Mouse (Mus musculus): ENCODE data around the gene Casp7. TPM values are rescaled to one million over a fixed set of nuclear protein-coding genes. Genes with fewer than 3 reads are reported as not detected.
"Not testable (repeated sequence)": the region's sequence is repeated elsewhere in the genome, so short reads cannot be mapped to it uniquely, and the experiment has no call there.

Casp7 gene
- total RNA-seq, 2 experiments from 2014 or later: 14.0 to 15.4 TPM

GRCm38 (mm10) chr19:56381407-56381806, 15.5 kb upstream of the Casp7 start:
- no peak for DNase-seq
- intact Hi-C loops (cut with DNase I): no loop called here

GRCm38 (mm10) chr19:56385546-56385945, 11.4 kb upstream of the Casp7 start:
- intact Hi-C loops (cut with DNase I): no loop called here

GRCm38 (mm10) chr19:56386095-56386494, 10.8 kb upstream of the Casp7 start:
- DNase-seq: no peak
- intact Hi-C loops (cut with DNase I): no loop called here

More at GRCm38 (mm10) chr19:56385546-56385945, 11.4 kb upstream of the Casp7 start:
- DNase-seq: no peak

- intact Hi-C loops (cut with DNase I): no loop called here
- DNase-seq: no peak
Measured at GRCm38 (mm10) chr19:56387726-56388302, 9.1 kb upstream of the Casp7 start.

- intact Hi-C loops (cut with DNase I): no loop called here
Measured at GRCm38 (mm10) chr19:56389176-56389575, 7.8 kb upstream of the Casp7 start.

GRCm38 (mm10) chr19:56389879-56390278, 7.0 kb upstream of the Casp7 start, which contains the start of gene Nrap:
Nrap (minus strand) TSS chr19:56390037.
- DNase-seq: no peak
- intact Hi-C loops (cut with DNase I): no loop called here

More at GRCm38 (mm10) chr19:56389176-56389575, 7.8 kb upstream of the Casp7 start:
- no peak for DNase-seq

GRCm38 (mm10) chr19:56391307-56392046, 5.5 kb upstream of the Casp7 start:
- DNase-seq: no peak
- intact Hi-C loops (cut with DNase I): no loop called here

GRCm38 (mm10) chr19:56393311-56393866, 3.5 kb upstream of the Casp7 start:
- intact Hi-C loops (cut with DNase I): no loop called here

GRCm38 (mm10) chr19:56395183-56395935, 1.6 kb upstream of the Casp7 start:
- DNase-seq: no peak
- intact Hi-C loops (cut with DNase I): no loop called here

More at GRCm38 (mm10) chr19:56393311-56393866, 3.5 kb upstream of the Casp7 start:
- DNase-seq: no peak

- intact Hi-C loops (cut with DNase I): no loop called here
- DNase-seq: no peak
Measured at GRCm38 (mm10) chr19:56396227-56396626, 702 bp upstream of the Casp7 start.

GRCm38 (mm10) chr19:56397663-56398527, 966 bp downstream of the Casp7 start:
- DNase-seq: no peak
- intact Hi-C loops (cut with DNase I): no loop called here

GRCm38 (mm10) chr19:56398528-56398795, 1.5 kb downstream of the Casp7 start:
- intact Hi-C loops (cut with DNase I): no loop called here

GRCm38 (mm10) chr19:56400200-56400599, 3.3 kb downstream of the Casp7 start:
- intact Hi-C loops (cut with DNase I): no loop called here
- peak; percentile 42 for DNase-seq

More at GRCm38 (mm10) chr19:56398528-56398795, 1.5 kb downstream of the Casp7 start:
- DNase-seq: no peak

GRCm38 (mm10) chr19:56401864-56402263, 4.9 kb downstream of the Casp7 start:
- intact Hi-C loops (cut with DNase I): no loop called here
- no peak for DNase-seq

GRCm38 (mm10) chr19:56405824-56406223, 8.9 kb downstream of the Casp7 start:
- intact Hi-C loops (cut with DNase I): no loop called here
- DNase-seq: no peak

- intact Hi-C loops (cut with DNase I): no loop called here
- DNase-seq: no peak
Measured at GRCm38 (mm10) chr19:56406581-56406980, 9.7 kb downstream of the Casp7 start.

GRCm38 (mm10) chr19:56409884-56410283, 13.0 kb downstream of the Casp7 start:
- DNase-seq; intact Hi-C loops (cut with DNase I): not testable (repeated sequence)

- intact Hi-C loops (cut with DNase I): no loop called here
- DNase-seq: no peak
Measured at GRCm38 (mm10) chr19:56418404-56418803, 21.5 kb downstream of the Casp7 start.

GRCm38 (mm10) chr19:56419452-56419851, 22.5 kb downstream of the Casp7 start:
- intact Hi-C loops (cut with DNase I): no loop called here
- no peak for DNase-seq

- intact Hi-C loops (cut with DNase I): loop anchor here (5.0 kb wide), 1 partner anchor 357 kb away; no protein-coding TSS in a partner anchor
- no peak for DNase-seq
Measured at GRCm38 (mm10) chr19:56420345-56420744, 23.4 kb downstream of the Casp7 start.
